Mouse (Mus musculus) megakaryocyte, embryonic 14.5 days (primary cell): Measurements from ENCODE around the gene Hipk3.

Source experiments
- FLI1 ChIP-seq: IDR thresholded peaks from 2 replicates; pipeline ENCODE4 v1.6.1; 2012; ENCODE audit warnings: low read length, inconsistent platforms, mixed read lengths
- GATA1 ChIP-seq: IDR thresholded peaks from 3 replicates; pipeline ENCODE4 v1.6.1; 2012; ENCODE audit warnings: mixed read lengths, low read length, inconsistent platforms, borderline replicate concordance

DNA sequence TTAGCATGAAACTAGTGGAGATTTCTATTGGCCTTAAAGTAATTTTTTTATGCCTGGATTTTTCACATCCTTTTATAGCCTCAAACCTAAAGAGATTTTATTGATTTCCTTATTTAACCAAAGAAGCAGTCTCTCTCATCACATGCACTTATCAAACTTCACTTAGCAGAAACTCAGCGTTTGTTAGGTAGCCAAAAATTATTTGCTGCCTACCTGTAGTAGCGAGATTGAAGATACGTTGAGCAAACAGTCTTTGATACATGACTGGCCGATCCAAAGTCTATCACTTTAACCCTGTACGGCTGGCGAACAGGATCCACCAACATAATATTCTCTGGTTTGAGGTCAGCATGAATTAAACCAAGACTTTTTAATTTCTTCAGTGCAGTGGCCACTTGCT, 23.7 kb downstream of the Hipk3 start:
- TF ChIP-seq GATA1 (no peak), FLI1 (no peak)
